Mouse (Mus musculus) testis, postnatal 10 days (tissue): Measurements from ENCODE around the gene Pak4.
A peak's percentile ranks its signal among the peaks of the same experiment; 100 is the strongest.
"Not testable (repeated sequence)": the region's sequence is repeated elsewhere in the genome, so short reads cannot be mapped to it uniquely, and the experiment has no call there.

ENCODE experiments used
- DNase-seq: peaks from one replicate; pipeline ENCODE4 v3.0.0; 2021; ENCODE audit warnings: low spot score

The Pak4 gene

DNA sequence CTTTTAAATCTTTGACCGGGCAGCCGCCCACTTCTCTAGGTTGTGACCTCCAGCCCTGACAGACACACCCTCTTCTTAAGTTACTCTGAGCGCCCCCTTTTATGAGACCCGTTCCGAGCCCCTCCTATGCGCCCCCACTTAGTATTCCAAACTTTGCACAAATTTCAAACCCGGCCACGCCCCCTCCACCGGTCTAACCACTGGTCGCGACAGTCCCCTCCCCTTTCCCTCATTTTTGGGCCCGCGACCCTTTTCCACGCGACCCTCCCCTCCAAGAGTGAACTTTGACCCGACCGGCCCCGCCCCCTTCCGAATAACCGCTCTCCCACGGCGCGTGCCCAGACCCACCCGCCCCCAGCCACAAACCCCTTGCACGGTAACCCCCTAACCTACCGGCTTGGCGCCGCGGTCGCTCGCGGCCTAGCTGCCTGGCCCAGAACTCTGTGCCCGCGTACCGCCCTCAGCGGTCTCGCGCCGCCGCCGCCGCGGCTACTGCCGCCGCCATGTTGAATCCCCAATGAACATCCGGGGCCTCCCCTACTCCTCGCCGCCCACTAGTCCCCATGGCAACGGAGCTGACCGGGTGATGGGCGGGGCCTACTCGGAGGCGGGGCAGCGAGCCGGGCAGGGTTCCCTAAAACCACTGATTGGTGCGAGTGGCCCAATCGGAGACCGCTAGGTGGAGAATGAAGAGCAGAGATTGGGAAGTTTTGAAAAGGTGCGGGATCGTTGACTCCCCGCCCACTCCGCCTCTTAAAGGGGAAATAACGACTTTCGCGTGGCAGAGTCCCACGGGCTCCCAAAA, at the start of gene Pak4, which contains the start of gene Samd4b:
Pak4 (minus strand) TSS at position 544 of the 805 bp plus-strand sequence.
Samd4b (minus strand) TSS at position 503 of the 805 bp plus-strand sequence.
- peak; percentile 100 for DNase-seq

DNA sequence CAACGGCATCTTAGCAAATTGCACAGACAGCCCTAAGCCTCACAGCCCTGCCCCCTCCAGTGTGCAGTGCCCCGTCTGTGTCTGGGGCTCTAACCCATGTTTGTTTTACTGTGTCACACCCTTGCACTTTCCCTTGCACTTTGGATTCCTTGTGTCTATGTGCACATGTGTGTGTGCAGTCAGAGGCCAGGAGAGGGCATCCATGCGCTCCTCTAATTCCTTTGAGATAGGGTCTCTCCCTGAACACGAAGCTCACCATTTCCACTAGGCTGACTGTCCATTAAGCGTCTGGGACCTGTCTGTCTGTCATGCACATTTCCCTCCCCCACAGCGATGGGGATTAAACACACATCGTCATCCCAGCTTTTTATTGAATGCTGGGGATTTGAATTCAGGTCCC, 49.0 kb upstream of the Pak4 start:
- DNase-seq: no peak

DNA sequence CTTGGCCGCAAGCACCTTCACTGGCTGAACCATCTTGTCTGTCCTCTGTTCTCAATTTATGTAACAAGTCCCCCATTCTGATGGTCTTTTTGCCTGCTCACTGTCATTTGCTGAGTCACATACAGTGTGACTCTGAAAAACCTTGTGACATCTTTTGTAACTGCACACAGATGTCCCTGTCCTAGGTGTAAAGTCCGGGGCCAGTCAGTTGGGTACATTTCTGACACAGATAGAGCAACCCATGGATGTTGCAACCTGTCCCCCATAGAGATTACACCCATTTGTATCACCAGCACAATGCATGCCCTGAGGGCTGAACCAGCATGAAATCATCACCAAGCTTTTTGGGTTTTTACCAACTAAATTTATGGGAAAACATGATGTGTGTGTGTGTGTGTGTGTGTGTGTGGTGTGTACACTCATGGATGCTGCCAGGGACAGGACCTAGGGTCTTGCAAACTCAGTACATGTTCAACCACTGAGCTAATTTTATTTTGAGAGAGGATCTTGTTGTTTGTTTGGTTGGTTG, 48.0 kb upstream of the Pak4 start:
- DNase-seq: no peak

DNA sequence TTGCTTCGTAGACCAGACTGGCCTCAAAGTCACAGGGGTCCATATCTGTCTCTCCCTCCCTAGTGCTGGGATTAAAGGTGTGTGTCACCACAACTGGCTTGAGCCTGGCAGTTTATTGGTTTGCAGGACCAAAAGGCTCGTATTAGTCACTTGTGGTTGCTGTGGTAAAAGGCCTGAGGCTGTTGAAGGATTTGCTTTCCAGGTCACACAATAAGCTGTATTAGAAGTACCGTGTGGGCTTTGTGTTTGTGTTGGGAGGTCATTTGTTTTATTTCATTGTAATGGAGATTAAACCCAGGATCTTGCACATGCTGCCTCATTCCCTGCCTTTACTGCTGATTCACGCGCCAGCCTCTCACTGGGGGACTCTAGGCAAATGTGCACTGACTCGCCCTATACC, 47.4 kb upstream of the Pak4 start:
- DNase-seq: no peak

DNA sequence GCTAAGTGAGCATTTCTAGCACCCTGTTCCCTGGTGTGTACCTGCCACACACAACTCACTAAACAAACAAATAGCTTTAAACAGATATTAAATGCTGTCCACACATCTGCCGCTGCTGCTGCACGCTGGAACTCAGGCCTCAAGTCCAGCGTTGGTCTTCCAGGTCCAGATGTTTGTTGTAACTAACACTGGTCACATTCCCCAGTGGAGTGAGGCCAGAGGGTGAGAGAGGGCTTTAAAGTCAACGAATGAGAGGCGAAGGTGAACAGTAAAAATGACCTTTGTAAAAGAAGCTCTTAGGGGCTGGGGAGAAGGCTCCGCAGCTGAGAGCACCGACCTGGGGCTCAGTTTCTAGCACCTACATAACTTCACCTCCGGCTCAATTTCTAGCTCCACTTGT, 43.6 kb upstream of the Pak4 start:
- no peak for DNase-seq

DNA sequence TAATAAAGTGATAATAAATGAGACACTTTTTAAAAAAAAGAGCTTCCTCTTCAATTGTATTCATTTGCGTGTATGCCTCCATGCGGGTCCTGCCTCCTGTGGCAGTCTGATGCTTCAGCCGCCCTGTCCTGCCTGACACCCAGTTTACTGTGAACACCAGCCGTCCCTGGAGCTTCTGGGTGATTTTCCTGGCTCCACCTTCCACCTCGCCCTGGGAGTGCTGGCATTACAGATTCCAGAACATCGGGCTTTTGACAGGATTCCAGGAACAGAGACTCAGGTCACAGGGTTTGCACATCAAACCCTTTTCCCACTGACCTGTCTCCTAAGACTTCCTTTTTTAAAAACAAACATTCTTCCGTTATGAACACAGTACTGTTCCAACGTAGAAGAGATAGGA, 39.5 kb upstream of the Pak4 start:
- no peak for DNase-seq

DNA sequence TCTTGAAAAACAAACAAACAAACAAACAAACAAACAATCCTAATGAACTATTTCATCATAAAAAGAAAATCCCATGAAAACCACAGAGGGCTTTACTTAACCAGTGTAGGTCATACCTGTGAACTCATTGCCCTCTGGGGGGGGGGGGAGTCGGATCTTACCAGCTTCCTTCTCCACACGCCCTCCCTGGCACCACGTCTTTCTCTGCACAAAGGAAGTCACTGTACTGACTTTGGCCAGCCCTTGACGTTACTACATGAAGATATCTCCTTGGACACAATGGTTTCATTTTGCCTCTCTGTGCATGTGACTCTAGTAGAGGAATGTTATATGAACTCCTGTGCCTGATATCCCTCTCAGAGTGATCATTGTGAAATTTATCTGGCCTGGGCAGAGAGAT, 36.1 kb upstream of the Pak4 start:
- peak; percentile 67 for DNase-seq

DNA sequence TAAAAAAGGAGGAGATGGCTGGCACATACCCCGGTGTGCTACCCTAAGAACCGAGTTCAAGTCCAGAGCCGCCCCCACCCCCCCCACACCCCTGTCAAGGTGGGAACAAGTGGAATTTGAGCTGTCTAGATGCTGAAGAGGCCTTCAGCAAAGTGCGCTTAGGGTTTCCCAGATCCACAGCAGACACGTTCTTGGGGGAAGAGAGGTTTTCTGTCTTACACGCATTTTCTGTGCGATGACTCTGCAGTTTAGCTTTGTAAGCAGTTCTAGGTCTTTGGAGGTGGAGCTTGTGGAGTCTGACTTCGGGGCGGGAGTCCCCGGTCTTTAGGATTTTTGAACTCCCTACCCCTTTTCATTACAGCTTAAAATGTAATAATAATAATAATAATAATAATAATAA, 33.1 kb upstream of the Pak4 start, which contains the start of gene Acp7:
Acp7 (minus strand) TSS at position 260 of the 400 bp plus-strand sequence.
- no peak for DNase-seq

DNA sequence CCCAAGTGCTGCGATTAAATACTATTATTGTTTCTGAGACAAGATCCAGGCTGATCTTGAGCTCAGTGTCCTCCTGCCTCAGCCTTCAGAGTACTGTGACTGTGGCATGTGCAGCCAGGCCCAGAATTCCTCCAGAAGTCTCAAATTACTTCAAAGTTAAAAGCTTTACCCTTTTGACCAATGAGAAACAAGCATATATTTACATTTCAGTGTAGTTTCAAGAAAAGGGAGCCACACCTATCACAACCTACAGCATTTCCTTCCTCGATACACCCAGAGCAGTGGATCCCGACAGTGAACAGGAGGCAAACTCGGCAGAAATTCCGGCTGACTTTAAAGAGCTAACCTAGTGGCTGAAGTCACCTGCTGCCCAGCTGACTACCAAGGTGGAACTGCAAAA, 26.8 kb upstream of the Pak4 start:
- DNase-seq: no peak

DNA sequence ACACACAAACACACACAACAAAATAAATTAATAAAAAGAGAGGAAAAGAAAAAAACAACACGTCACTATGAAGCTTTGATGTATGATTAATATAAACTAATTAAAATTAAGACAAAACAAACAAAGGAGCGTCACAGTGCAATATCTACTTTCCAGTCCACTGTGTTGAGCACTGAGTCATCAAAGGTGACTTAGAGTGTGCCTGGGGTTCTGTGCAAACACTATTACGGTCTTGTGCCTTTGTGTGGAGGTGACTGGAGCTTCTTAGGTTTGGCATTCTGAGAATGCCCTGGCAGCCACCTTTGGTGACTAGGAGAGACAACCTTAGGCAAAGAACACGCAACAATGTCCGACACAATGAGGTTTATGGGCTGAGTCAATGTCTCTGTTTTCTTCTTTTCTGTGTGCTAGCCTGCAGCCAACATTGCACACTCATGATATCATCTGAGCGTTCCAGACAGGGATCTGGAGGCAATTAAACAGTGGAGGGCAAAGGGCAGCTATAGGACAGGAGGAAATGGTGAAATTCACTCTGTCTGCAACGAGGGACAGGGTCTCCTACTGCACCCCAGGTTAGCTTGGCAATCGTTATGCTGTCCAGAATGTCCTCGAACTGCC, 21.2 kb upstream of the Pak4 start:
- no peak for DNase-seq

DNA sequence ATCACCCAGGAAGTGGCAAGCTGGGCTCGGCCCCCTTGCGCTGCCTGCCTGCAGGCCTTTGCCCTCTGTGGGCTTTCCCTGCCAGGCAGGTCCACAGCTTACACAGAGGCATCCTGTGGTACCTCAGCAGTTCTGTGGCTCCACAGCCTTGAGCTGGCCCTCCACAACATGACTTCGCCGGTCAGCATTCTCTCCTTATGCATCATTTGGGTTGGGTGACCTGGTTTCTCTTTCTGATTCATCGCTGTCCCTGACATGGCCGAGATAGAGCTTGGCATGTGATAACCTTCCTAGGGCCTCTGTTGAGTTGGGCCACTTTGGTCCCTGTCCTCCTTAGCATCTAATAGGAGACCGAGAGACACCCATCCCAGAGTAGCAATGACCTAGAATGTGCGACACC, 8.0 kb upstream of the Pak4 start:
- no peak for DNase-seq

DNA sequence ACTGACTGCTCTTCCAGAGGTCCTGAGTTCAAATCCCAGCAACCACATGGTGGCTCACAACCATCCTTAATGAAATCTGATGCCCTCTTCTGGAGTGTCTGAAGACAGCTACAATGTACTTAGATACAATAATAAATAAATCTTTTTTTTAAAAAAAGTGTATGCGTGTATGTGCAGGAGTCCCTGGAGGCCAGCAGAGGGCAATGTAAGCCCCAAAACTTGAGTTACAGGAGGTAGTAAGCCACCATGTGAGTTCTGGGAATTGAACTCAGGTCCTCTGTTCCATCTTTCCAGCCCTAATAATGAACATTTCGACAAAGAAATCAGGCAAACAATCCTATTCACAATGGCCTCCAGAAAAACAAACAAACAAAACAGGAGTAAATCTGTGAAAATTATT, 5.8 kb upstream of the Pak4 start:
- not testable (repeated sequence) for DNase-seq

DNA sequence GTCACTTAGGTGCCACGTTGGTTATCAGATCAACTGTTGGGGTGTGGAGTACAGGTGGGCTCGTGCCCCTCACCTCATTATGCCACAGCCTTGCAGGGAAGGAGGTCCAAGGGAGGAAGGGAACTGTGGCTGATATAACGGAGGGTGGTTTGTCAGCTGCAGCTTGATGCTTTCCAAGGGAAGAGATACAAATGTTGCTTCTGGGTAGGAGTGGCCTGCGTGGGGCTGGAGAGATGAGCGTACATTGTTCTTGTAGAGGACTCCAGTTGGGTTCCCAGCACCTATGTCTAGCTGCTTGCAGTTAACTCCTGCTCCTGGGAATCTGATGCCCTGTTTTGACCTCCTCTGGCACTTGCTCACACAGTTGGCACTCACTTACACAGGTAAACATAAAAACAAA, 5.2 kb upstream of the Pak4 start:
- DNase-seq: no peak

DNA sequence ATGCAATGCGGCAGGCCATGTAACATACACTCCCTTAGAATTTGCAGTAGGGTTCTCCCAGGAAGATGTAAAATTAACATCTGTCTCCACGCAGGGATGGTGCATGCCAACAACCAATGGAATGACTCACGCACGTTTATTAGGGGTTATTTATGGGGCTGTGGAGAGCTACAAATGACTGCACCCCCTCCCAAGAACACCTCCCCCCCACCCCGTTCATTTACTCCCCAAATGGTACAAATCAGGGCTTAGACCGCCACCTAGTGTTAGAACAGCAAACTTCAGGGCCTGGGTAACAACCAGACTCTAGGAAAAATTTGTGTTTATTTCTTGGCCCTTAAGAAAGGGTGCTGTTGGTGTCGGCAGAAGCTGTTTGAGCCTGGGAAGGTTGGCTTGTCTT, 3.7 kb upstream of the Pak4 start:
- DNase-seq: peak; percentile 71

DNA sequence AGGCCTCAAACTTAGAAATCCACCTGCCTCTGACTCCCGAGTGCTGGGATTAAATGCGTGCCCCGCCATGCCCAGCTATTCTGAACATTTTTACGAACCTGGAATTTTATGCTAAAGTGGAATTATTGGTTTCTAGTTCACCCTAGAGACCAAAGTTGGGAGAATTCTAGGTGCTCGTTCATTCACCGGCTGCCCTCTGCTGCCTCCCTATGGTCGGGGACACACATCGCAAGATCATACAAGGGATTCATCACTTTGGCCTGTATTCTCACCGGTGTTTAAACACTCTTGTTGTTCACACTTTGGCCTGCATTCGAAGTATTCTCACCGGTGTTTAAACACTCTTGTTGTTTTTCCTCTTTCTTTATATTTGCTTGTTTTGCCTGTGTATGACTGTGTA, 3.0 kb upstream of the Pak4 start:
- peak; percentile 85 for DNase-seq

DNA sequence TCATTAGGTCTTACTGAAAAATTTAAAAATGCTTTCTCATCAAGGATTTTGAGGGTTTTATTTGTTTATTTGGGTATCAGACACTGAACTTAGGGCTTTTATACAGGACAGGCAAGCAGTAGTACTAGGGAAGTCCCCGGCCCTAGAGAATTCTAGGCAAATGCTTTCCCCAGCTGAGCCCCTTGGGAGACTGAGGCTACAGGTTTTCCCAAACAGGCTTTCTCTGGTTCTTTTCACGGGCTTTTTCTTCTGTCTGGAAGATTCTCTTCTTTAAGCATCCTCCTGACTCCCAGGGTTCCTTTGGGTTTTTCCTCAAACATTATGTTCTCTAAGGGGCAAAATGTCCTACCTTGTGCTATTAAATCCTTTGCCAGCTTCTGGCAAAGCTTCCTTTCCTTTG, 966 bp upstream of the Pak4 start:
- DNase-seq: no peak

DNA sequence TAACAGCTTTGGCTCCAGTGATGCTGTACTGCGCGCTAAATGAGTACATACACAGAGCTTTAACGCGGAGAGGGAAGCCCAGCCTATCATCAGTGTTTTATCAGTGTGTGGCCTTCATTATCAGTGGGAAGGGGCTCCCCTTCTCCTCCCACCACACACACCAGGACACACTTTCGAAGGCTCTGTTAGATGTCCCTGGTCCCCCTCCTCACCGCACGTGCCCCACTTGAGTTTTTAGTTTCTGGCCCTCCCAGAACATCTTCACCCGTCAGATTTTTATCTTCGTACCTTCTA, 761 bp downstream of the Pak4 start:
- DNase-seq: no peak

DNA sequence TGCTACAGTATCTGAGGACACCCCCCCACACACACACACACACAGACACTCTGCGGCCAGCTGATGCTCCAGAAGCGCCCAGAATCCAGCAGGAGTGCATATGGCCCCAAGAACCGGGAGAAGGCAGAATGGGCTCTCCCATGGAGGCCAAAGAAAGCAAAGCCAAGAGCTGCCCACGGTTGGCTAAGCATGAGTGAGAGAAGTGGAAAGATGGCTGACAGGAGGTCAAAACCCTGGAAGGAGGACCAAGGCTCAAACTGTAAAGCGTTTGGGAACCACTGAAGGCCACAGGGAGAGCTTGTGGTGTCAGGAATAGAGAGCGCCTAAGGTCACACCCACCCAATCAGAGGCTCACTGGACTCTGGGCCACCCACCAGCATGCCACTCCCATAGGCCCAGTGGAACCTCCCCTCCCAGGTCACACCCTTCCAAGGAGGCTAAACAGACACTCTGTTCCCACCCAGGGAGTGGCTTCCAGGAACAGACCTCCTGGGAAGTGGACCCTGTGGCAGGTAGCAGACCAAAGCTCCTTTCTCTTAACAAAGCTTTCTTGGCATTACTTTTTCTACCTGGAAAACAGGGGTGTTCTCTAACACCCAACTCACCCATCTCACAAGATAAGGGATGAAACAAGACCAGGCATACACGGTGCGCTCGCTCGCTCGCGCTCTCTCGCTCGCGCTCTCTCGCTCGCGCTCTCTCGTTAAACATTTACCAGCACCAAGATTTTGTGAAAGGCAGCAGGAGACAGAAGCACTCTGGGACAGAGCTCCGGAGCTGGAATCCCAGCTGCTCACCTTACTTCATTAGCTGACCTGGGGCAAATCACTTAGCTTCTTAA, 1.3 kb downstream of the Pak4 start:
- DNase-seq: peak; percentile 64

DNA sequence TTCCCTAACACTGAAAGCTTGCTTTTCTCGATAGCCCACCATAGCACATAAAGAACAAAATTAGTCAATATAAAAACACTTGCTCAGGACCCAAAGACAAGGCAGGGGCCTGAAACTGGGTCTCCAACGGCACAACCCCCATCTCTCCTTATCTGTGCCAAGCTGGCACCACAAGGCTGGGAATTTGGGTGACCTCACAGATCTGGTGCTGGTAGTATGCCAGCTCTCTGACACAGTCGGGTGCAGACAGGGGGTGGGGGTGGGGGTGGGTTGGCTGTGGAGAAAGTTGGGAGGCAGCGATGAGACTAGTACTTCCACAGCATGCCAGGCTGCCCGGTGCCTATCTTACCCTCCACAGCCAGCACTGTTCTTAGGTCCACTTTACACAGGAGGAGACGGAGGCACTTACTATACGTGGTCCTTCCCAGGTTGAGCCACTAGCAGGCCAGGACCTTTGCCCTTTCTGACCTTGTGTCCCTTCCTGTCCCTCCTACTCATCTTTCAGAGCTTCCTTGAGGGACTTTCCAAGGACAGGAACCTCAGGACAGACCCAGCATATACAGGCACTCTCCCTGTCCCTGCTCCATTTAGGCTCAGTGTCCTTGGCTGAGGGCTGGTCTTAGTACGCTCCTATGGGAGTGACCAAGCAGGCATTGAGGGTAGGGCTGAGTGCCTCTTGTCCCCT, 2.1 kb downstream of the Pak4 start:
- no peak for DNase-seq

DNA sequence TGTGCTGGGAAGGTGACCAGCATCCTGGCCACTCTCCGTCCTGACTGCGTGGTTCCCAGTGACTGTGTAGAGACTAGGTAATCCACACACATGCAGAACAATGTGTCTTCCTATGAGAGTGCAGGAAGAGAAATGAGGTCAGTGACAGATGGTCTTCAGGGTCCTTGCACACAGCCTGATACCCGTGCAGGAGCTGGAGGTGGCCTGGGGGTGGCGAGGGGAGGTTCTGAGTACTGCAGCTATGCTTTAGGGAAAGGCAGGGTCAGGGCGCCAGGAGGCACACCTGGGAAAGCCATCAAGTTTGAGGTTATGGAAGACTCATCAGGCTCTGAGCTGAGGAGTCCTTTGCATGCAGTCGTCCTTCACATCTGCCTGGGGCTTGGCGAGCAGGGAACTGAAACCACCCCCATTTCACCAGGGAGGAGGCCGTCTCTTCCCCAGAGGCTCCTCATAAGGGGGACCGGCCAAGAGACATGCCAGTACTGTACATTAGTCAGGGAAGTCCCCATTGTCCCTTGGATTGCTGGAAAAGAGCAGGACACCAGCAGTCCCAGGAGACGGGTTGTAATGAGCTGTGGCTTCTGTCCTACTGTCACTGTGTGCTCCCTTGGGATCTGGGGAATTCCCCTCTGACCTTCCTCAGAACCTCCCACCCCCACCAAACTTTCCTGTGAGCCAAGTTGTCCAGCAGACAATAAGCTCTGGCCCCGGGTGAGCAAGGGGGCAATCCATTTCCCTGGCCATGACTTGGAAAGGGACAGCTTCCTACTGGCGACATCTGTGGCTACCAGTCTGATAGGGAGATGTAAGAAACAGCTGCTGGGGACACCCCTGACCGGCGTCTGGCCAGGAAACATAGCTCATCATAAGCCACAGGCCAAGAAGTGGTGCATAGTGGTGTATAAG, 4.5 kb downstream of the Pak4 start:
- DNase-seq: no peak

DNA sequence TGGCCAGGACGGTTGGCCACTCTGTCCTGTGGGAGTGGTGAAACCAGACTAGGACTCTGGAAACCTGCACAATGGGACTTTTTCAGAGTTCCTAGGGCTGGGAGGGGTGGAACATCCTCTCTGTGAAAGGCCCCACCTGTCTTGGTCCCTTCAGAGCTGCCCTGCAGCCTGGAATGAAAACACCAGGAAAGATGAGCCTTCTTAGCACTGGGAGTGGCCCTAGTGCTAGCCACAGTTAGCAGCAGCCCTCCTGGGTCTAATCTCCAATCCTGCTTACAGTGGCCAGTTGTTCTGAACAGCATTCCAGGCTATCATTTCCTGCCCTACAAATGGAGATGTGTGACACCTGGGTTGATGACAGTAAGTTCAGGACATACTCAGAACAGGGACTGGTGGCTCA, 6.1 kb downstream of the Pak4 start:
- no peak for DNase-seq
